Mouse (Mus musculus): ENCODE data around the gene Dhx8. TPM values are rescaled to one million over a fixed set of nuclear protein-coding genes. Genes with fewer than 3 reads are reported as not detected.
A peak's percentile ranks its signal among the peaks of the same experiment; 100 is the strongest.

Gene Dhx8
- 24.3 and 26.1 TPM in 2 replicates for polyA plus RNA-seq (2014; fragmentation: Nextera tagmentation; extraction: Ambion mirVana)

DNA sequence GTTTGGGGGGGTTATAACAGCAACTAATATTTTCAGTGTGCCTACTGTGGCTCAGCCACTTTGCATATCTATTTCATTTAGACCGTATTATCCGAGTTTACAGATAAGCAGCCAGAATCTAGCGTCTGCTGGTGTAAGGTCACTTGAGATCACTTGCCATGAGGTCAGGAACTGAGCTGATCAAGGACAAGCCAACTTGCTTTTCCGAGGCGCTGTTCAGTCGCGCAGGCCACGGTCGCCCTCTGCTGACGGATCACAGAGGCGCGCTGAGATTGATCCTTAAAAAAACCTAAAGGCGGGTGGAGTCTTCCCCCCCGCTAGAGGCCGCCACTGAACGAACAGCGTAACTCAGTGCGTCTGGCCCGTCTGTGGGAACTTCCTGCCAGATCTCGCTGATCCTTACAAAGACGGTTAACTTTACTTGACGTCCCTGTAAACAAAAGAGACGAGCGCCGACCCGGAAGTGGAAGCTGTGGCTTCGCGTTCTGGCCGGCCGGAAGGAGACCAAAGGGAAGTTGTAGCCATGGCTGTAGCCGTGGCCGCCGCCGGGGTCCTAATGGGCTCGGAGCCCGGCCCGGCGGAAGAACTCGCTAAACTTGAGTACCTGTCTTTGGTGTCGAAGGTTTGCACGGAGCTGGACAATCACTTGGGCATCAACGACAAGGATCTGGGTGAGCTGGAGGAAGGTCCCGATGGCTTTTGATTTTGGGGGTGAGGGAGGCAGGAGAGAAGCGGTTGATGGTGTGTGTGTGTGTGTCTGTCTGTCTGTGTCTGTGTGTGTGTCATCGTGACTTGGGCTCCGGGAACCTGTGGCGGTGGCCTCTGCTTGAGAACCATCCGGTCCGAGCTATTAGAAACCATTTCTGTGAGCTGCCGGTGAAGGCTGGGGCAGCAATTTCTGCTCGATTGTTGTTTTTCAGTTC is at the start of gene Dhx8:
Dhx8 (plus strand) TSS at position 402 of the 923 bp plus-strand sequence.
- WGBS (ENCODE audit: insufficient replicate concordance) = under 1% methylated on average over 51 of the region's 51 CpGs
- peak within 1 kb of the TSS; percentile 82 for H3K4me2 ChIP-seq
- H3K4me1 ChIP-seq (ENCODE audit: control insufficient read depth, insufficient read depth, low read length) = peaks cover 10% of the 10 kb centered on the region
- H3K9me3 ChIP-seq (replicated peaks; ENCODE audit: control insufficient read depth, low read length) = no peaks in the 10 kb centered on the region
- H3K36me3 ChIP-seq (ENCODE audit: control insufficient read depth, insufficient read depth, low read length) = peaks cover 15% of the 10 kb centered on the region
- peak within 1 kb of the TSS; percentile 54; the same call in 1 of the 2 replicates for H3K27ac ChIP-seq (ENCODE audit: low read depth, low read length)
- no peaks in the 10 kb centered on the region for H3K27me3 ChIP-seq (ENCODE audit: control insufficient read depth, insufficient read depth, low read length)
- H3K4me3 ChIP-seq (ENCODE audit: low read depth, low read length) = peak within 1 kb of the TSS; percentile 83
- peak within 1 kb of the TSS; percentile 92 for H3K9ac ChIP-seq (ENCODE audit: low read depth, low read length)
- ATAC-seq (replicated peaks; ENCODE audit: insufficient number of reproducible peaks, low FRiP score, low TSS enrichment) = peak; percentile 90

DNA sequence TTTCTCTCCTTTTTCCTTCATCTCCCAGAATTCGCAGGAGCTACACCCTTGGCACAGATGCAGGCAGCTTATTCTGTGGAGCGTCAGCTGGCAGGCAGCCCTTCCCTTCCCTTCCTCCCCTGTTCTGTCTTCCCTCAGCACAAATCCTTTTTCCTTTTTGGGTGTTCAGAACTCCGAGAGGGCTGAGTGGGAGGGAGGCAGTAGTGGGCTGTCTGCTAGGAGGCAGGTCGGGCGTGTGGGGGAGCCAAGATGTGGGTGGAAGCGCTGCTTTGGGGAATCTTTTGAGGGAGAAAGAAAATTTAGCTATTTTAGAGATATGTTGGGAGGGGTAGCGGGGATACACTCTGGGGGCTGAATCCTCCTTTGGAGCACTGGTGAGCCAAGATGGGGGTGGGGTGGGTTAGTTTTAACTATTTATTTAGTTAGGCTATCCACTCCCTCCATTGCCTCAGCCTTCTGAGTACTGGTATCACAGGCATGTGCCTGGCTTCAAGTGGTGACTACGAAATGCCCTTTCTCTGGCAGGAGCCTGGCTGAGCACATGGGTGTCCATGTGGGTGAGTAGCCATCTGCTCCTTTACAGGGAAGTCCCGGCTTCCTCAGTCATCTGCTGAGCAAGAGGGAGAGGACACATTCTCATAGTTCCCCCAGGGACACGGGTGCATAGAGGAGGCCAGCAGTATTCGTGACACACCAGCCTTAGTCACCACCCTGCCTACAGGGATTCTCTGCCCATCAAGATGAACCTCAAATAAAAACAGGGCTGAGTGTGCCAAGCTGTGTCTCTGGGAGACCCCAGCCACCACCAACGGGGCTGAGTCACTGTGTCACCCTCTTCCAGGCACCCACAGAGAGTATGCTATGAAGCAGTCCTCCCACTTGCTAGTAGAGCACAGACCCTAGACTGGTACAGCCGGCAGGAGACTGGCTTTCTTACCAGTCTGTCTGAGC is 45.1 kb upstream of the Dhx8 start:
- ATAC-seq (replicated peaks; ENCODE audit: insufficient number of reproducible peaks, low FRiP score, low TSS enrichment) = 0 out of 2 replicates have a peak, but pooled peaks have one; percentile 18
- Histone ChIP-seq H3K36me3 (ENCODE audit: control insufficient read depth, insufficient read depth, low read length) (no peaks in the 10 kb centered on the region), H3K9me3 (replicated peaks; ENCODE audit: control insufficient read depth, low read length) (no peaks in the 10 kb centered on the region), H3K27ac (ENCODE audit: low read depth, low read length) (peak overlapping the region; percentile 12; the same call in 1 of the 2 replicates), H3K27me3 (ENCODE audit: control insufficient read depth, insufficient read depth, low read length) (no peaks in the 10 kb centered on the region), H3K9ac (ENCODE audit: low read depth, low read length) (peak overlapping the region; percentile 23), H3K4me3 (ENCODE audit: low read depth, low read length) (peak overlapping the region; percentile 14; the same call in 1 of the 2 replicates), H3K4me1 (ENCODE audit: control insufficient read depth, insufficient read depth, low read length) (peaks cover 10% of the 10 kb centered on the region), H3K4me2 (peak overlapping the region; percentile 7; the same call in 1 of the 2 replicates)
- 32% methylated on average over 13 of the region's 13 CpGs for WGBS (ENCODE audit: insufficient replicate concordance)

DNA sequence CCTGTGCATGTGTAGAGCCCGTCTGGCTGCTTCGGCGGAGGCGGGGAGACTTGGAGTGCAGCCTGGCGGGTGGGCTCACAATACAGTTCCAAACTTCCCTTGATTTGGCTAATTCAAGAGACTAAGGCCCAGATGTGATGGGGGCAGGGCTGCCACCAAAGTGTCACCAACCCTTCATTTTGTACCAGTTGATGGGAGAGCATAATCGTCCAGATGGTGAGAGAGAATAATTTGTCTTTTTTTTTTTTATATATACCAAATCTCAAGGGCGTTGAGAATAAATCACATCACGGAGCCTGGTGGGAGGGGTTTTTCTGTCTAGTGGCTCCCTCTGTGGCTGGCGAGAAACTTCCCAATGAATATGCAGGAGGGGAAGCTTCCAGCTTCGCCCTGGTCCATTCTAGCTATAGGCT is 43.0 kb upstream of the Dhx8 start:
- Histone ChIP-seq H3K9me3 (replicated peaks; ENCODE audit: control insufficient read depth, low read length) (no peaks in the 10 kb centered on the region), H3K4me3 (ENCODE audit: low read depth, low read length) (no peak overlapping the region), H3K4me2 (no peak overlapping the region), H3K4me1 (ENCODE audit: control insufficient read depth, insufficient read depth, low read length) (peaks cover 10% of the 10 kb centered on the region), H3K9ac (ENCODE audit: low read depth, low read length) (no peak overlapping the region), H3K27ac (ENCODE audit: low read depth, low read length) (no peak overlapping the region), H3K27me3 (ENCODE audit: control insufficient read depth, insufficient read depth, low read length) (no peaks in the 10 kb centered on the region), H3K36me3 (ENCODE audit: control insufficient read depth, insufficient read depth, low read length) (no peaks in the 10 kb centered on the region)
- 69% methylated on average over 10 of the region's 10 CpGs for WGBS (ENCODE audit: insufficient replicate concordance)
- ATAC-seq (replicated peaks; ENCODE audit: insufficient number of reproducible peaks, low FRiP score, low TSS enrichment) = no peak

DNA sequence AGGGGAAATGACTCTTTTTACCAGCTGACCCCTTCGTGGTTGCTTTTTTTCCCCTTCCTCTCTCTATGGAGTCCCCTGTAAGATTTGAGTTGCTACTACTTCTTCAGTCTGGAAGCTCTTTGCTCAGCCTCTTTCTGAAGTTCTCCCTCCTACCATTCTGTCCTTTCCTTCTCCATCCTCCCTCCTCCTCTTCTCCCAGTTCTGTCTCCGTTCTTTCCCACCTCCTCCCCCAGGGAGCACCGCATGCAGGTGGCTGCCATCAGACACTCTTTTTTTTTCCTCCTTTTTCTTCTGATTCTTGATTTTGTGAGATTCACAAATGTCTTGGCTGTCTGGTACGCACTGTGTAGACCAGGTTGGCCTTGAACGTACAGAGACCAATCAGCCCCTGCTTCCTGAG is 42.4 kb upstream of the Dhx8 start:
- 67% methylated on average over 5 of the region's 5 CpGs for WGBS (ENCODE audit: insufficient replicate concordance)

DNA sequence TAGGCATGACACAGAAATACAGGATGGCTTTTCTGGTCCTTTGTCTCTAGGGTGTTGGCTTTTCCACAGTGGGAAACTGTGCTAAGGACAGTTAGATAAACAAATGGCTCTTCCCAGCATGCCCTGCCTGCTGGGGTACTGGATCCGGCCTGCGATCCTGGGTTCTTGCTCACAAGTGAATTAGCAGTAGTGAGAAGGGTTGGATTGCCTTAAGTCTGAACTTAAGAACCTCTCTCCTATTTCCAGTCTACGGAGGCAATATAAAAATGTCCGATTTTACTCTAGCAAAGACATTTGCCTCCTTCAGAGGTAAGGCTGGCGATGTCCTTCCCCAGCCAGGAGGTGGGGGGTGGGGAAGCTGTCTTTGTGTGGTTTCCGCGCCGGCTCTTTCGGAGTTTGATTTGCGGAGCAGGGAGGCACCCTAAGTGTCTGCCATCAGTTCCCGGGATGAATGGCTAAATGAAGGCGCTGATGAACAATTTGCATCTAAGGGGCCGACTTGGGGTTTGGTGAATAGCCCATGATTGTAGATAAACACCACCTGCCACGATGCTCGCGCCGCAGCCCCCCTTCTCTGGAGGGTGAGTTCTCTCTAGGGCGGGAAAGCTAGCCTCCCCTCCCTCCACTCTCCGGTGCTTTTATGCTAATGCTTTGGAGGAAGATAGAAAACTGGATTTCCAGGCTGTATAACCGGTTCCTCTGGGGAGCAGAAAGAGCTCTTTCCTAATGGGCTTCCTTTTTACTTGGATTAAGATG is 36.6 kb upstream of the Dhx8 start:
- H3K27ac ChIP-seq (ENCODE audit: low read depth, low read length) = peak overlapping the region; percentile 24; the same call in 1 of the 2 replicates
- no peaks in the 10 kb centered on the region for H3K9me3 ChIP-seq (replicated peaks; ENCODE audit: control insufficient read depth, low read length)
- H3K27me3 ChIP-seq (ENCODE audit: control insufficient read depth, insufficient read depth, low read length) = no peaks in the 10 kb centered on the region
- H3K4me1 ChIP-seq (ENCODE audit: control insufficient read depth, insufficient read depth, low read length) = peaks cover 18% of the 10 kb centered on the region
- 4% methylated on average over 20 of the region's 20 CpGs for WGBS (ENCODE audit: insufficient replicate concordance)
- H3K9ac ChIP-seq (ENCODE audit: low read depth, low read length) = peak overlapping the region; percentile 68; the same call in 1 of the 2 replicates
- peak overlapping the region; percentile 39 for H3K4me3 ChIP-seq (ENCODE audit: low read depth, low read length)
- peak overlapping the region; percentile 72 for H3K4me2 ChIP-seq
- H3K36me3 ChIP-seq (ENCODE audit: control insufficient read depth, insufficient read depth, low read length) = no peaks in the 10 kb centered on the region
- ATAC-seq (replicated peaks; ENCODE audit: insufficient number of reproducible peaks, low FRiP score, low TSS enrichment) = no peak

More for the DNA sequence above, 42.4 kb upstream of the Dhx8 start:
- Histone ChIP-seq H3K9ac (ENCODE audit: low read depth, low read length) (no peak overlapping the region), H3K27ac (ENCODE audit: low read depth, low read length) (no peak overlapping the region), H3K36me3 (ENCODE audit: control insufficient read depth, insufficient read depth, low read length) (no peaks in the 10 kb centered on the region), H3K27me3 (ENCODE audit: control insufficient read depth, insufficient read depth, low read length) (no peaks in the 10 kb centered on the region), H3K4me2 (no peak overlapping the region), H3K9me3 (replicated peaks; ENCODE audit: control insufficient read depth, low read length) (no peaks in the 10 kb centered on the region), H3K4me3 (ENCODE audit: low read depth, low read length) (no peak overlapping the region), H3K4me1 (ENCODE audit: control insufficient read depth, insufficient read depth, low read length) (peaks cover 12% of the 10 kb centered on the region)
- no peak for ATAC-seq (replicated peaks; ENCODE audit: insufficient number of reproducible peaks, low FRiP score, low TSS enrichment)

DNA sequence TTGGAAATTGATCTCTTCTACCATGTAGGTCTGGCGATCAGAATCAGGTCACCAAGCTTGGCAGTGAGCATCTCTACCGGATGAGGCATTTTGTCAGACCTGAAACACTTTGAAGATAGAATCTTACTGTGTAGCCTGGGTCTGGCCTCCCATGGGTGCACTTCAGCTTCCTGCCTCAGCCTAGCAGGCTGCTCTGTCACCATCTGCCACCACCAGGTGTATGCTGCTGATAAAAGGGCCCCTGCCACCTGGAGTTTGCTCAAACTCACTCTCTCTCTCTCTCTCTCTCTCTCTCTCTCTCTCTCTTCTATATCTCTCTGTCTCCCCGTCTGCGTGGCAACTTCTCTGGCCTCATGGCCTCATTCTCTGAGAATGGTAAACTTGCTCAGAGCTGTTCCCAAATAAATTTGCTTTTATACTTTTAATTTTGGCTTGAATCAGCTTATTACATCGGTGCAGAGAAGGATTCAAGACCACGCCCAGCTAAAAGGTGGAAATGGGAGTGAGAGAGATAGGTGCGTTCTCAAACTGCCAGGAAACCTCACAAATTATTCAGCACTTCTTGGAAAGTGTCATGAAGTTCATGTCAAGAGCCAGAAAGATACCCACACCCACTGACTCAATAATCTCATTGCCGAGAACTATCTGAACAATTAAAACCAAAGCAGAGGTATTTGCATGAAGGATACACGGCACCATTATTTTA is 35.4 kb upstream of the Dhx8 start:
- 84% methylated on average over 9 of the region's 9 CpGs for WGBS (ENCODE audit: insufficient replicate concordance)
- Histone ChIP-seq H3K27ac (ENCODE audit: low read depth, low read length) (no peak overlapping the region), H3K27me3 (ENCODE audit: control insufficient read depth, insufficient read depth, low read length) (no peaks in the 10 kb centered on the region), H3K36me3 (ENCODE audit: control insufficient read depth, insufficient read depth, low read length) (no peaks in the 10 kb centered on the region), H3K9ac (ENCODE audit: low read depth, low read length) (no peak overlapping the region), H3K4me3 (ENCODE audit: low read depth, low read length) (no peak overlapping the region), H3K4me2 (no peak overlapping the region), H3K4me1 (ENCODE audit: control insufficient read depth, insufficient read depth, low read length) (peaks cover 18% of the 10 kb centered on the region), H3K9me3 (replicated peaks; ENCODE audit: control insufficient read depth, low read length) (no peaks in the 10 kb centered on the region)
- no peak for ATAC-seq (replicated peaks; ENCODE audit: insufficient number of reproducible peaks, low FRiP score, low TSS enrichment)

DNA sequence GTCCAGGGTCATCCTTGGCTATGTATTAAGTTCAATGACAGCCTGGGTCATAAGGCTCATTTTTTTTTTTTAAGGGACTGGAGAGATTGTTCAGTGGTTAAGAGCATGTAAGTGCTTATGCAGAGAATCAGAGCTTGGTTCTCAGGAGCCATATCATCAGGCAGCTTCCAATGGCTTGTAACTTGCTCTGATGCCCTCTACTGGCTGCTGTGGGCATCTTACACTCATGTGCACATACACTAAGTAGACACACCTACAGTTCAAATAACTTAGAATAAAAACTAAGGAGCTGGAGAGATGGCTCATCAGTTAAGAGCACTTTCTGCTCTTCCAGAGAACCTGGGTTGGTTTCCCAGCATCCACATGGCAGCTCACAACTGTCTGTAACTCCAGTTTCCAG is 34.6 kb upstream of the Dhx8 start:
- Histone ChIP-seq H3K27me3 (ENCODE audit: control insufficient read depth, insufficient read depth, low read length) (no peaks in the 10 kb centered on the region), H3K4me3 (ENCODE audit: low read depth, low read length) (no peak overlapping the region), H3K9me3 (replicated peaks; ENCODE audit: control insufficient read depth, low read length) (no peaks in the 10 kb centered on the region), H3K4me1 (ENCODE audit: control insufficient read depth, insufficient read depth, low read length) (peaks cover 18% of the 10 kb centered on the region), H3K36me3 (ENCODE audit: control insufficient read depth, insufficient read depth, low read length) (no peaks in the 10 kb centered on the region), H3K9ac (ENCODE audit: low read depth, low read length) (no peak overlapping the region), H3K4me2 (no peak overlapping the region), H3K27ac (ENCODE audit: low read depth, low read length) (no peak overlapping the region)
- ATAC-seq (replicated peaks; ENCODE audit: insufficient number of reproducible peaks, low FRiP score, low TSS enrichment) = no peak

Data from heart, embryonic 11.5 days (tissue).